Mouse (Mus musculus): ENCODE measurements around the gene Bnipl. TPM values are rescaled to one million over a fixed set of nuclear protein-coding genes. Genes with fewer than 3 reads are reported as not detected.

Bnipl gene
- polyA plus RNA-seq, 1 experiment from 2014 or later: 0.63 TPM

- H3K9ac ChIP-seq: no peak overlapping the region
- H3K27ac ChIP-seq: no peak overlapping the region
- H3K27me3 ChIP-seq: no peaks in the 10 kb centered on the region
- H3K4me1 ChIP-seq: peaks cover 15% of the 10 kb centered on the region
- no peak overlapping the region for H3K4me2 ChIP-seq
- H3K9me3 ChIP-seq: no peaks in the 10 kb centered on the region
- H3K36me3 ChIP-seq (replicated peaks): peaks cover 30% of the 10 kb centered on the region
- no peak overlapping the region for H3K4me3 ChIP-seq (replicated peaks)
- WGBS: 74% methylated on average over 5 of the region's 5 CpGs
- ATAC-seq (ENCODE audit: low FRiP score): no peak
These were observed 35.0 kb upstream of the Bnipl start for GRCm38 (mm10) chr3:95286011-95286410.

GRCm38 (mm10) chr3:95285390-95285789 is 34.4 kb upstream of the Bnipl start:
- Histone ChIP-seq H3K4me1 (peaks cover 19% of the 10 kb centered on the region), H3K9ac (no peak overlapping the region), H3K9me3 (no peaks in the 10 kb centered on the region), H3K27me3 (no peaks in the 10 kb centered on the region), H3K4me3 (replicated peaks) (no peak overlapping the region), H3K27ac (no peak overlapping the region), H3K4me2 (no peak overlapping the region), H3K36me3 (replicated peaks) (peaks cover 23% of the 10 kb centered on the region)
- ATAC-seq (ENCODE audit: low FRiP score): no peak
- 90% methylated on average over 5 of the region's 5 CpGs for WGBS

- H3K4me1 ChIP-seq: peaks cover 19% of the 10 kb centered on the region
- no peak overlapping the region for H3K4me3 ChIP-seq (replicated peaks)
- H3K27me3 ChIP-seq: no peaks in the 10 kb centered on the region
- no peak for ATAC-seq (ENCODE audit: low FRiP score)
- H3K36me3 ChIP-seq (replicated peaks): peaks cover 20% of the 10 kb centered on the region
- 94% methylated on average over 12 of the region's 12 CpGs for WGBS
- H3K9me3 ChIP-seq: no peaks in the 10 kb centered on the region
- peak overlapping the region; percentile 74 for H3K4me2 ChIP-seq
- no peak overlapping the region; the same call in 1 of the 2 replicates for H3K9ac ChIP-seq
- H3K27ac ChIP-seq: no peak overlapping the region
These were observed 33.7 kb upstream of the Bnipl start for GRCm38 (mm10) chr3:95284501-95285281.

DNA sequence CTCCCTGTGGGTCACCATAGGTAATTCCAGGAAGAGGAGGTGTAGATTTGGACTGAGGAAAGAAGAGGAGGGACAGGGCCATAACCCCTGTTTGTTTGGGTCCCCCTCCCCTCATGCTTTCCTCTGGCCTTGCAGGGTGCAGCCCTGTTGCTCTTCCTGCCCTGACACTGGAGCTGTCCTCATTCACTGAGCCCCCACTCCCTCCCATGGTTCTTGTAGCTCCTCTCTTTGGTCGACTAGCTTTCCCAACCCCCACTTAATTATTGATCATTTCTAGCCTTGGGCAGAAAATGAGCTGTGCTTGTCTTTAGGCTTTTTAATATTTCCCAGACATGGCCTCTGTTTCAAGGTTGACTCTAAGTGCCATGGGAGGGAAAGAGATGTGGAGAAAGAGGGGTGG is 33.1 kb upstream of the Bnipl start:
- H3K4me3 ChIP-seq (replicated peaks): peak overlapping the region; percentile 70
- 36% methylated on average over 1 of the region's 1 CpGs for WGBS
- H3K36me3 ChIP-seq (replicated peaks): peaks cover 15% of the 10 kb centered on the region
- no peak for ATAC-seq (ENCODE audit: low FRiP score)
- H3K9me3 ChIP-seq: no peaks in the 10 kb centered on the region
- H3K9ac ChIP-seq: peak overlapping the region; percentile 76
- H3K4me1 ChIP-seq: peaks cover 19% of the 10 kb centered on the region
- no peaks in the 10 kb centered on the region for H3K27me3 ChIP-seq
- peak overlapping the region; percentile 74 for H3K4me2 ChIP-seq
- 0 out of 2 replicates have a peak overlapping the region, but pooled peaks have one; percentile 95 for H3K27ac ChIP-seq

GRCm38 (mm10) chr3:95283589-95283941 is 32.6 kb upstream of the Bnipl start:
- Histone ChIP-seq H3K9me3 (no peaks in the 10 kb centered on the region), H3K4me1 (peaks cover 19% of the 10 kb centered on the region), H3K9ac (peak overlapping the region; percentile 76), H3K4me2 (peak overlapping the region; percentile 74), H3K4me3 (replicated peaks) (peak overlapping the region; percentile 70), H3K36me3 (replicated peaks) (peaks cover 13% of the 10 kb centered on the region), H3K27ac (peak overlapping the region; percentile 95), H3K27me3 (no peaks in the 10 kb centered on the region)
- ATAC-seq (ENCODE audit: low FRiP score): no peak
- 2% methylated on average over 7 of the region's 7 CpGs for WGBS

DNA sequence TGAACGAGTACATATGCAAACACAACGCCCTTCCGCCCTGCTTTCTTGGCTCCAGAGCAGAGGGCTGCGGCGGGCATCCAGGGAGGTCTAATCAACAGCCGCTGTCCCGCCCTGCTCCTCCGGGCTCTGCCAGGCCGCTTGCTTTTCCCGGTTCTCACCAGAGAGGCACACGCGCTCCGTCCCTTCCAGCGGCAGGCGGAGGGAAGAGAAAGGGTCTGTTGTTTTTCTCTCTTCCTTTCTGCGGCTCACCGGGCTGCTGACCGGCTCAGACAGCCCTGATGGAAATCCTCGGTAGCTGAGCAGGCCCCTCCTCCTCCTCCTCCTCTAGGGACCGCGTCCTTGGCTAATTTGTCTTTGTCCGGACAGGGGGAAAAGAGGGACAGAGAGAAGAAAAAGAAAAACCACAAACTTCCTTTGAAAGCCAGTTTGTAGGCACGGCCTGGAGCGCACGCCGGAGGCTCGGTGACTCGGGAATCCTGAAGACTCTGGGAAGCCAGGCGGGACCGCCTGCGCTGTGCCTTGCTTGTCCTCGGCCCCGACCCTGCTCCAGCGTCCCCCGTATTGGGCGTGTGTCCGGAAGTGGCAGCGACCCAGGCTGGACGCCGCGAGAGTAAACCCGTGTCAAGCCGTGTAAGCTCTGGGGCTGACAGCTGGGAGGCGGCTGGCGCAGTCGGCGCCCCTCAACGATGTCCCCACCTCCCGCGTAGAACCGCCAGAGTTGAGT is 32.0 kb upstream of the Bnipl start:
- Histone ChIP-seq H3K4me2 (peak overlapping the region; percentile 74), H3K9me3 (no peaks in the 10 kb centered on the region), H3K9ac (peak overlapping the region; percentile 76), H3K36me3 (replicated peaks) (peaks cover 8% of the 10 kb centered on the region), H3K27me3 (no peaks in the 10 kb centered on the region), H3K27ac (peak overlapping the region; percentile 95), H3K4me3 (replicated peaks) (peak overlapping the region; percentile 70), H3K4me1 (peaks cover 19% of the 10 kb centered on the region)
- peak; percentile 69 for ATAC-seq (ENCODE audit: low FRiP score)
- under 1% methylated on average over 48 of the region's 51 CpGs for WGBS

DNA sequence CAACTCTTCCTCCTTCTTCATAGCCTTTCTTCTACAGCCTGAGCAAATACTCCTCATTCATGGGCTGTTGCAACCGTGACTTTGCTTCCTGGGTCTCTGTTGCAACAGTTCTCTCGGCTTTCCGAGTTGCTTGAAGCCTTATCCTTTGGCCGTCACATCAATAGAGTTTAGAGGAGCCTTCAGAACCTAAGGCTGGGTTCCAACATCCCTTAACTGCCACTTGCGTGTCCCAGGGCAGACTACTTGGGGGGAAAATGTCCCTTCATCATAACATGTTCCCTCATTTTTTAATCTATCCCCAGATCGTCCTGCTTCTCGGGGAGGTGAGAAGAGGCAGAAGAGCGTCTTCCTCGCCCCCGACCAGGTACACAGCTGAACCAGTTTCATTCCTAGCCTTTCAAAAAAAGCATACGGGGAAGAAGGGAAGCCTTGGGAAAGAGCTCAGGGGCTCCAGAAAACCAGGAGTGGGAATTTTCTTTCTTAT is 31.4 kb upstream of the Bnipl start:
- H3K4me2 ChIP-seq: peak overlapping the region; percentile 74
- H3K4me3 ChIP-seq (replicated peaks): peak overlapping the region; percentile 70
- peak overlapping the region; percentile 95 for H3K27ac ChIP-seq
- no peak for ATAC-seq (ENCODE audit: low FRiP score)
- H3K4me1 ChIP-seq: peaks cover 19% of the 10 kb centered on the region
- WGBS: 1% methylated on average over 11 of the region's 11 CpGs
- peaks cover 2% of the 10 kb centered on the region for H3K36me3 ChIP-seq (replicated peaks)
- peak overlapping the region; percentile 76 for H3K9ac ChIP-seq
- H3K27me3 ChIP-seq: no peaks in the 10 kb centered on the region
- H3K9me3 ChIP-seq: no peaks in the 10 kb centered on the region

DNA sequence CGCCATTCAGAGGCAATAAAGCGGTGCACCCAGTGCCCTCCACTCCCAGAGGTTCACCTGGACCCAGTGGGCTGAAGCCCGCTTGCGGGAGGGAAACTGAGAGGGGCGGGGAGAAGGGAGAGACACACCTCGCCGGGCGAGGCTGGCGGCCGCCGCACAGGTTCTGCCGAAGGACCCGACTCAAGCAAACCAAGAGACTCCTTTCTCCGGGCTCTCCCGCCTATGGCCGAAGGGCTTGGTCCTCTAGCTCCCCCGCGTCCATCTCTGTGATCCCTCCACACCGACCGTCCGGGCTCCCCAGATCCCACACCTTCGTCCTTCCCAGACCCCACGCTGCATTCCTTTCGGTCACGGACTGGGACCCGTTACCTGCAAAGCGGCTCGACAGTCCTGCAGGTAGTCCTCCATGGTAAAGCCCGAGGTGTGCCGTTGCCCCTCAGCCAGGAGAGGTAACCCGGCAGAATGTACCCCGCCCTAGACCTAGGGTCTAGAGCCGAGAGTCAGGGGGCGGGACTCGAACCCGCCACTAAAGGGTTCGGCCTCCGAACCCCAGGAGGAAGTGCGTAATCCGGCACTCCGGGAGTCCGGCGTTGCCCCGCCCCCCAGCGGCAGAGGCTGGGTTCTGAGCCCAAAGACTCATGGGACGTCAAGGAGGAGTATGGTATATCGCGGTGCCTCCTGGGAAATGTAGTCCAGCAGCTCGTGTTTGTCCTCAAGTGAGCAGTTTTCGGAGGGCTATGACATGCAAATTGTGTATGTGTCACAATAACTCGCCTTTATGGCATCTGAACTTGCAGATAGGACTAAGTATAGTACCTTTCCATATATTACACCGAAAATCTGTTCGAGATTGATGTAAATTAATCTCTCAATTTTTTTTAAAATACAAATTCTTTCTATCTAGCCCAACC is 30.5 kb upstream of the Bnipl start, which contains the start of the genes Mindy1 and Prune1:
TSS of gene Mindy1 (plus strand) at position 130 of the 911 bp plus-strand sequence.
TSS of gene Prune1 (minus strand) at position 861 of the 911 bp plus-strand sequence.
- under 1% methylated on average over 53 of the region's 53 CpGs for WGBS
- no peaks in the 10 kb centered on the region; the same call in 1 of the 2 replicates for H3K36me3 ChIP-seq (replicated peaks)
- no peaks in the 10 kb centered on the region for H3K9me3 ChIP-seq
- H3K9ac ChIP-seq: peak within 1 kb of the TSS; percentile 76
- H3K4me2 ChIP-seq: peak within 1 kb of the TSS; percentile 74
- H3K4me1 ChIP-seq: peaks cover 19% of the 10 kb centered on the region
- ATAC-seq (ENCODE audit: low FRiP score): peak; percentile 94
- peak within 1 kb of the TSS; percentile 95 for H3K27ac ChIP-seq
- H3K27me3 ChIP-seq: no peaks in the 10 kb centered on the region
- peak within 1 kb of the TSS; percentile 70 for H3K4me3 ChIP-seq (replicated peaks)

DNA sequence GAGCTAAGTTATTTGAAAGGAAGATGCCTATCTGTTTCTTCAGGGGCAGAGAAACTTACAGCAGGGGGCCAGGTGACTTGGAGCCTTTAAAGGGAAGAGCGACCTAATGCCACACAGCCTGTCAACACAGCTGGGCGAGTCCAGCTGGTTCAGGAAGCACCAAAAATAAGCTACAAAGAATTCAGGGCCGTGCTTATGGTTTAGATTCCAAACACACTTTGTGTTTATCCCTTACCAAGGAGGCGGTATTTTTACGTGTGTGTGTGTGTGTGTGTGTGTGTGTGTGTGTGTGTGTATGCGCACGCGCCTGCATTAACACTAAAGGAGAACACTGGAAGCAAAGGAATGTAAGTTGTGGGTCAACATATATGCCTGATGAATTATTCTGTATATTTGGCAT is 29.8 kb upstream of the Bnipl start:
- H3K27ac ChIP-seq: peak overlapping the region; percentile 4
- 35% methylated on average over 8 of the region's 8 CpGs for WGBS

GRCm38 (mm10) chr3:95277149-95277551 is 26.2 kb upstream of the Bnipl start:
- Histone ChIP-seq H3K4me3 (replicated peaks) (no peak overlapping the region), H3K36me3 (replicated peaks) (peaks cover 4% of the 10 kb centered on the region; the same call in 1 of the 2 replicates), H3K4me1 (peaks cover 5% of the 10 kb centered on the region), H3K4me2 (no peak overlapping the region), H3K9ac (no peak overlapping the region), H3K27ac (no peak overlapping the region), H3K9me3 (no peaks in the 10 kb centered on the region), H3K27me3 (no peaks in the 10 kb centered on the region)
- no peak for ATAC-seq (ENCODE audit: low FRiP score)
- 93% methylated on average over 1 of the region's 1 CpGs for WGBS

More for the DNA sequence above, 29.8 kb upstream of the Bnipl start:
- no peaks in the 10 kb centered on the region; the same call in 1 of the 2 replicates for H3K36me3 ChIP-seq (replicated peaks)
- H3K4me2 ChIP-seq: peak overlapping the region; percentile 74
- peaks cover 19% of the 10 kb centered on the region for H3K4me1 ChIP-seq
- no peak for ATAC-seq (ENCODE audit: low FRiP score)
- peak overlapping the region; percentile 70 for H3K4me3 ChIP-seq (replicated peaks)
- H3K9ac ChIP-seq: peak overlapping the region; percentile 75; the same call in 1 of the 2 replicates
- no peaks in the 10 kb centered on the region for H3K9me3 ChIP-seq
- H3K27me3 ChIP-seq: no peaks in the 10 kb centered on the region

GRCm38 (mm10) chr3:95276428-95276934 is 25.5 kb upstream of the Bnipl start:
- H3K27ac ChIP-seq: no peak overlapping the region
- H3K9me3 ChIP-seq: no peaks in the 10 kb centered on the region
- peaks cover 4% of the 10 kb centered on the region for H3K4me1 ChIP-seq
- H3K36me3 ChIP-seq (replicated peaks): peaks cover 4% of the 10 kb centered on the region; the same call in 1 of the 2 replicates
- H3K27me3 ChIP-seq: no peaks in the 10 kb centered on the region
- H3K4me3 ChIP-seq (replicated peaks): no peak overlapping the region
- H3K9ac ChIP-seq: no peak overlapping the region
- WGBS: 80% methylated on average over 5 of the region's 5 CpGs
- H3K4me2 ChIP-seq: no peak overlapping the region
- ATAC-seq (ENCODE audit: low FRiP score): no peak

Measured in forebrain, embryonic 12.5 days (tissue).